Mouse (Mus musculus): ENCODE measurements around the gene Irf4. TPM values are rescaled to one million over a fixed set of nuclear protein-coding genes. Genes with fewer than 3 reads are reported as not detected.
A peak's percentile ranks its signal among the peaks of the same experiment; 100 is the strongest.

Gene Irf4
- polyA plus RNA-seq, 1 experiment from 2014 or later = 1.7 TPM

- no peak for DNase-seq (ENCODE audit: low spot score)
Observed at GRCm38 (mm10) chr13:30738310-30738840, 10.7 kb upstream of the Irf4 start.

DNA sequence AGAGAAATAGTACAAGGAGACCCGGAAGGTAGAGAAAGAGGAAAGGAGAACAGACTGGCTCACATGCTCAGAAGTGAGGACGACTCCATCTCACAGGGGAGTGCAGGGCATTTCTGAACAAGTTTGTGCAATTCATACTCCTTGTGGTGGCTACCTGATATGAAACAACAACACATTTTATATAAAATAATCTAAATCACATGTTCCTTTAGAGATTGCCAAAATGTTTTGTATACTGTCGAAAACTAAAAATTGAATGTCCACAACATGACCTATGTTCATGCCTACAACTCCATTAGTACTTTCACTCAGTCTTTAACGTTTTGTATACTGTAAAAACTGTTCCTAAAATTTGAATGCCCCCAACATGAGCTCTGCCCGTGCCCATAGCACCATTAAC lies 7.9 kb upstream of the Irf4 start:
- no peak for DNase-seq (ENCODE audit: low spot score)

- peak; percentile 49 for DNase-seq (ENCODE audit: low spot score)
Observed at GRCm38 (mm10) chr13:30742411-30742970, 6.5 kb upstream of the Irf4 start.

DNA sequence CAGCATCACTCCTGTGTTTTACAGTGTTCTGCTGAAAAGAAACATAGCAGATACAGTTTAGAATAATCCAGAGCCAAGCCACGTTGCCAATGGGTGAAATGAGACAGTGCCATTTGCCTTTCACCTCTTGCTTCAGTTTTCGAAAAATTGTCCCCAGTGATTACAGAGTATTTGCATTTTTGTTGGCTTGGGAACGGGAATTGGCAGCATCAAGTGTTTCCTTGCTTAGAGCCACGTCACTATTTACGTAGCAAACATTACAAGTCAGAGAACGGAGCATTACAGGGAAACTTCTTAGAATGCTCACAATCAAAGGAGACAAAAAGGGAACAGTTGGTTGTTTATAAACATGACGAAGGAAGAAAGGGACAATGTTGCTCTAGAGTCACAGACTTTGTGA lies 3.9 kb upstream of the Irf4 start:
- no peak for DNase-seq (ENCODE audit: low spot score)

GRCm38 (mm10) chr13:30747068-30747467 lies 2.0 kb upstream of the Irf4 start:
- DNase-seq (ENCODE audit: low spot score) = no peak

- peak; percentile 34 for DNase-seq (ENCODE audit: low spot score)
Observed at GRCm38 (mm10) chr13:30747504-30747903, 1.5 kb upstream of the Irf4 start.

- DNase-seq (ENCODE audit: low spot score) = peak; percentile 11
Observed at GRCm38 (mm10) chr13:30748321-30748720, 705 bp upstream of the Irf4 start.

- peak; percentile 12 for DNase-seq (ENCODE audit: low spot score)
Observed at GRCm38 (mm10) chr13:30749557-30750141, 623 bp downstream of the Irf4 start.

DNA sequence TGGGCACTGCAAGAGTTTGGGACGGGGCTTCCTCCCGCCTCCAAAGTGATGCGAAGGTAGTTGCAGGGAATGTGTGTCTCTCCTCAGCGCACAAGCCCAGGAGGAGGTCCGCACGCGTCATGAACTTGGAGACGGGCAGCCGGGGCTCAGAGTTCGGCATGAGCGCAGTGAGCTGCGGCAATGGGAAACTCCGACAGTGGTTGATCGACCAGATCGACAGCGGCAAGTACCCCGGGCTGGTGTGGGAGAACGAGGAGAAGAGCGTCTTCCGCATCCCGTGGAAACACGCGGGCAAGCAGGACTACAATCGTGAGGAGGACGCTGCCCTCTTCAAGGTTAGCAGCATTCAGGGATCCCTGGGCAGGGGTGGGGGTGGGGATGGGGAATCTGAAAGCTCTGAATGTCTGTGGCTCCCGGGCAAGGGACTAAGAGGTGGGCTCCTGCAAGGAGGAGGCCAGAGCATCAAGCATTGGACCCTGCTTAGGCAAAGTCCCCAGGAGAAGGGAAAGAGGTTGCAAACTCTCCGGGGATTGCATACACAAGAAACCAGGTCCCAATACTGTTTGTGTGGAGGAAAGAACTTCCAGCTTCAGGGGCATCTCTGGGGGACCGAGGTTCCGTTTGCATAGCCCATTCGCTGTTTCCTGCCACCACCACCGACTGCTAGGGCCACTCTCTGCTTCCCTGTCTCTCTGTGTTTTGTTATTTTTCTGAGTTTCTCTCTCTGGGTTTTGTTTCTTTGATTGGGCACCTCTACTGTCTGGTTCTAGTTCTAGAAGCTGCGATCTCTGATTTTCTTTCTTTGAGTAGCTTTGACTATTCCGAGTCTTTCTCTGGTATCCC lies 1.7 kb downstream of the Irf4 start:
- DNase-seq (ENCODE audit: low spot score) = peak; percentile 27

DNA sequence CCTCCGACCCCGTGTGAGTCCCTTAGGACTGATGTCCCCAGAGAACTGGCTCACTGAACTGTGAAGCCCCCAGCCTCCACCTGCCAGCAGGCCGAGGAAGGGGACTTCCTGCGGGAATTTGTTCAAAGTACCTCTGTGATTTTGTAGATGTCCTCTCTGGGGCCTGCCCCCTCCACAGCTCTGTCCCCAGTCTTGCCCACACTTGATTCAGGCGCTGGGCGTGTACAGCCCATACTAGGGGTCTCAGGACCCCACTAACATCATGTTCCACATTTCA lies 2.2 kb downstream of the Irf4 start:
- no peak for DNase-seq (ENCODE audit: low spot score)

DNA sequence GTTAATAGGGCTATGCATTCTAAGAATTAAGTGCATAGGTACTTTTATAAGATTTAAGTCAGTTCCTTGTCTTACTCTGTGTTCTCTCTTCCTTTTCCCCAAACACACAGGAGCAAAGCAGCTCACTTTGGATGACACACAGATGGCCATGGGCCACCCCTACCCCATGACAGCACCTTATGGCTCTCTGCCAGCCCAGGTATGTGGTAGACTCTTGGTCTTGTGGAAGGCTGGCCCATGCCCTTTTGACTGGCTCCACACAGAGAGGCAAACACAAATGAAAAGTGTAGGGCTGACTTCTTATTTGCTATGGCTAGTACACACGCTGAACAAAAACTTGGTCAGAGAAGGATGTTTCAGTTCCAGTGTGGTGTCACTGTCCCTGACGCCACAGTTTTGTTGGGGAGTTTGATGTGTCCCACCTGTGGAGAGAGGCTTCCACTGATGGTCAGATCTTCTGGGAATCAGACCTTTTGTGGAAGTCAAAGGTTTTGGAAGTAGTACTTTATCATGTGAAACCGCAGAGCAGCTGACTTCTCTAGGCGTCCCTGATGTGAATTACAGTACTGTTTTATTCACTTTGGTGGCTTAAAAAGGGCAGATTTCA lies 3.7 kb downstream of the Irf4 start:
- no peak for DNase-seq (ENCODE audit: low spot score)

DNA sequence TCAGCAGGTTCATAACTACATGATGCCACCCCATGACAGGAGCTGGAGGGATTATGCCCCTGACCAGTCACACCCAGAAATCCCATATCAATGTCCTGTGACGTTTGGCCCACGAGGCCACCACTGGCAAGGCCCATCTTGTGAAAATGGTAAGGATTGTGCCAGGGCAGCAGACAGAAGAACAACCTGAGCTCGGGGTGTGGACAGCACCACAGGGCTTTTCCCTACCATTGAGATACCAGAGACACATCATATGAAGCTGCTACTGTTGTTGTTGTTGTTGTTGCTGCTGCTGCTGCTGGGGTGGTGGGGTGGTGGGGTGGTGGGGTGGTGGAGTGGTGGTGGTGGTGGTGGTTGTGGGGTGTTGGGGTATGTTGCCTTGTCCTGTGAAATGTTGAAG lies 4.4 kb downstream of the Irf4 start:
- DNase-seq (ENCODE audit: low spot score) = no peak

DNA sequence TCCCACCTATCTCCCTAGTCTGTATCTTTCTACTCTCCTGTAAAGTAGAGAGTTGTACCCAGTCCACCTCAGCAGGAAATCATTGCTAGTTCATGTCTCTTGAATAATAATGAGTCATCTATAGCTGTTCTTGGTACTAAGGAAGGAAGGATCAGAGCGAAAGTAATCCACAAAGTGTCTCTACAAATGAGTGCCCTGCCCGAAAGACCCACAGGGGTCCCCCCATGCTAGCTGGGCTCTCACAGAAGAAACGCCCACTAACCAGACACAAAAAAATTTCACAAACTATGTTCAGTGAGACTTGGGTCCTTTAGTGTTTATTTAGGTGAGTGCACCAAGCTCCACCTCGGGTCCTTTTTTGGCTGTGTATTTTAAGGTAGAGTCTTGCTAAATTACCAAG lies 5.0 kb downstream of the Irf4 start:
- DNase-seq (ENCODE audit: low spot score) = no peak

GRCm38 (mm10) chr13:30754825-30755476 lies 5.9 kb downstream of the Irf4 start:
- DNase-seq (ENCODE audit: low spot score) = no peak

- no peak for DNase-seq (ENCODE audit: low spot score)
Observed at GRCm38 (mm10) chr13:30755577-30755976, 6.6 kb downstream of the Irf4 start.

DNA sequence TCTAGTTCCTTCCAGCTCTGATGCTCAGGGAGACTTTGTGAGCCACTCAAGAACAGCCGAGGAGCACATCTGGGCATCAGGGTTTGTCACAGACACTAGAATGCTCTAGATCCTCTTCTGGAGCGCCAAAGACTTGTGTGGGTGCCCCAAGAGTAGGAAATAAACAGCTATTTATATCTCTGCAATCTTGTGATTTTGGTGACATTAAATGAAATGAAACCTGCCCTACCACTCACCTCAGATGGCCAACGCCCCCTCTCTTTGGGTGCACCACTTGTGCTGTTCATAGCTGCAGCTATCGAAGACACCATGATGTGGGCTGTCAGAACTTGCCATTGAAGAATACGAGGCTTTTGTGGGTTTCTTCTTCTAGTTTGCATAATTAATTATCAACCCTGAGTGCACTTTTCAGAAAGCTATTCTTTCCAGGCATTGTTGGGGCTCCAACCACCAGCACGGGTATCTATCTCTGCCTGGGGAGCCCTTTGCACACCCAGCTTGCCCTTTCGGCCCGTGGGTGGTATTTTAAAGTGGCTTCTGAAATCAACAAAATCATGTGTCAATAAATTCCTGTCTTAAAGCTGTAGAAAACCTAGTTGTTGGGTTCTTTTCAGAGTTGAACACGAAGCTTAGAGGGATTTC lies 7.1 kb downstream of the Irf4 start:
- DNase-seq (ENCODE audit: low spot score) = no peak

DNA sequence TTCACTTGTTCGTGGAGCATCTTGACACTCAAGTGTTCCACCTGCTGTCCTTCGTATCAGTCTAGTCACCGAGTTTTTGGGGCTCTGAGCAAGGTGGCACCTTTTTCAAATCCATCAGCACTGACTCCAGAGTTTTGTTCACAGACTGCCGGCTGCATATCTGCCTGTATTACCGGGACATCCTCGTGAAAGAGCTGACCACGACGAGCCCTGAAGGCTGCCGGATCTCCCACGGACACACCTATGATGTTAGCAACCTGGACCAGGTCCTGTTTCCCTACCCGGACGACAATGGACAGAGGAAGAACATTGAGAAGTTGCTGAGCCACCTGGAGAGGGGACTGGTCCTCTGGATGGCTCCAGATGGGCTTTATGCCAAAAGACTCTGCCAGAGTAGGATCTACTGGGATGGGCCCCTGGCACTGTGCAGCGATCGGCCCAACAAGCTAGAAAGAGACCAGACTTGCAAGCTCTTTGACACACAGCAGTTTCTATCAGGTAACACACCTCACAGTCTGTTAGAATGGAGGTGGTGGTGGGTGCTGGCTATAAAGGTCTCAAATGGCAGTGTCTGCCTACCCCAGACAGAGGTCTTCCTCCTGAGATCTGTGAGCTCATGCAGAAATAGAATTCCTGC lies 8.4 kb downstream of the Irf4 start:
- DNase-seq (ENCODE audit: low spot score) = no peak

- no peak for DNase-seq (ENCODE audit: low spot score)
Observed at GRCm38 (mm10) chr13:30758789-30759381, 9.9 kb downstream of the Irf4 start.

DNA sequence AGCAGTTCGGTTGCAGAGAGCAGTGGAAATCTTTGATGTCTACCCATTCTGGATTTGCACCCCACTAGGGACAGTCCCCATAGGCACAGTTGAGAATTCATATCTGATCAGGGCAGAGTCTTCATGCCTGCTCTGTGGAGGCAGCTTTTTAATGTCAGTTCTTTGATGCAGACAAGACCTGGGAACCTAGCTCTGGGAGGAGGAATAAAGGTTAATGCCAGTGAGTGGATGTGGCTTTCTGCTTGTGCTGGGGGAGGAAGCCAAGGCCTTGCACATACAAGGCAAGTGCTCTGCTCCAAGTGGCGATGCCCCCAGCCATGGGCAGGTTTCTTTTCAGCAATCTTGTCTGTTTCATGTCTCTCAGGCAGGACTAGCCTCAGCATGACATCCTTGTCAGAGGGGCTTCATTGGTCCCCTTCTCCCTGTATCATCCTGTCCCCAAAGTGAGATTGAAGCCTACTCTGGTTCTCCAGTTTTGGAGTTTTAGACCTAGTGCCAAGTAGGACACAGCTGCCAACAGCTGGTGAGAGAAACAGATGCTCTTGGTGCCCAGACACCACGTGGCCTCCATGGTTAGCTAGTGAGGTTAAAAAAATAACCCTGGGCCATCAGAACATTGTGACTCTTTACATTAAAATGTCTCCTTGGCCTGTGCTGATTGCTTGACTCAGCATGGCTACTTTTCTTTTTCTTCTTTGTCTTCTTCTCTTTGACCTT lies 11.5 kb downstream of the Irf4 start:
- peak; percentile 84 for DNase-seq (ENCODE audit: low spot score)

Measured in thymus, postnatal 0 days (tissue).